8 mouse cellular contexts compared by ENCODE assay signal in the genomic region with DNA sequence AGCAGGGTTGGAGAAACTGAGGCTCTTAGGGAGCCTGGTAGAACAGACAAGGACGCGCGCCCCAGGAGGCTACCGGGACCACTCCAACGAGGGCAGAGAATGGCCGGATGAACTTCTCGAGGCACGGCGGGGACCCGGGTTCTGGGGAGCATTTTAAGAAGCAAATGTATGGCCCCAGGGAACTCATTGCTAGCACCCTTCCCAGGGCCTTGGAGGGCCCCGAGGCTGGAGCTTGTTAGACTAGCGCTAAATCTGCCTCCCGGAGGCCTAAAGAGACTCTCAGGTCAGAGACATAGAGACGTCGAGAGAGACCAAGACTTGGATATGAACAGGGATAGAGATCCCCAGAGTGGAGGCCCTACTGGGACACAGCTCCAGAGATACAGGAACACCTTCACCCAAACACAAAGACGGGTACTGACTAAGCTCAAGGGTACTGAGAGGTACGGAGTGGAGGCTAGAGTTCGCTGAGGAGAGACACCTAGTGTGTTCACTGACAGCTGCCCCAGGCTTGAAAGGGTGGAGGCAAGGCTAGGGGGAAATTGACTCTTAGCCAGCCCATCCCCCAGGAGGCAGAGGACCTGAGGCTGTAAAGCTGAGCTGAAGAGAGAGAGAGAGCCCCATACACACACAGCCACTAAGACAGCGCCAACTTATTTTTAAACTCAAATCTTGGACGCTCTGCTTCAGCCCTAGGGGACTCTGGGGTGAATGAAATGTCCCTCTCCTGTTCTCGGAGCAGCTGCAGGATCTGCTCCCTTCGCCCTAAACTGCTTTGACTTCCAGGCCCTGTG. TPM values are rescaled to one million over a fixed set of nuclear protein-coding genes. Genes with fewer than 3 reads are reported as not detected.
DNase-seq lines count a peak whose midpoint lies in the region; ATAC-seq and TF ChIP-seq lines count a peak whose summit lies in the region.

No protein-coding gene starts in this region.

- H3K4me2 ChIP-seq in forebrain, postnatal 0 days (ENCODE audit: low read depth): peak overlapping the region; percentile 95
- H3K4me2 ChIP-seq in hindbrain, postnatal 0 days (ENCODE audit: low read depth, low read length): peak overlapping the region; percentile 97

- WGBS in kidney, adult 2 months: 25% methylated on average over 22 of the region's 22 CpGs
- WGBS in forebrain, postnatal 0 days: 5% methylated on average over 22 of the region's 22 CpGs
- 4% methylated on average over 22 of the region's 22 CpGs for WGBS in hindbrain, postnatal 0 days
- WGBS in midbrain, embryonic 10.5 days: 2% methylated on average over 22 of the region's 22 CpGs

- intact Hi-C loops in left cerebral cortex, postnatal 25 days (cut with DNase I): no loop called here

- no peaks in the 10 kb centered on the region for H3K9me3 ChIP-seq in forebrain, postnatal 0 days (ENCODE audit: low read length)
- no peaks in the 10 kb centered on the region for H3K9me3 ChIP-seq in hindbrain, postnatal 0 days (ENCODE audit: low read length)
- no peaks in the 10 kb centered on the region for H3K9me3 ChIP-seq in midbrain, embryonic 10.5 days (replicated peaks)

- no peak overlapping the region for H3K27ac ChIP-seq in kidney, adult 2 months (ENCODE audit: insufficient read depth, low read depth, low read length)
- no peak overlapping the region for H3K27ac ChIP-seq in forebrain, postnatal 0 days (ENCODE audit: low read depth, low read length)
- H3K27ac ChIP-seq in hindbrain, postnatal 0 days: peak overlapping the region; percentile 54; the same call in 1 of the 2 replicates
- H3K27ac ChIP-seq in midbrain, embryonic 10.5 days (replicated peaks): peak overlapping the region; percentile 86

- no peak for DNase-seq in kidney, adult 2 months
- no peak for DNase-seq in kidney, postnatal 14 days
- peak; percentile 41 for DNase-seq in Muller cell, postnatal 12 days (ENCODE audit: inconsistent ontology term)
- DNase-seq in forebrain, postnatal 0 days: peak; percentile 14
- DNase-seq in hindbrain, postnatal 0 days (ENCODE audit: low spot score): peak; percentile 60
- DNase-seq in midbrain, embryonic 10.5 days (ENCODE audit: low spot score): peak; percentile 39
- DNase-seq in thymus, postnatal 36 days: peak; percentile 46 to 56
- DNase-seq in left cerebral cortex, postnatal 25 days (ENCODE audit: low spot score in 2 of 2): no peak

- H3K4me1 ChIP-seq in kidney, adult 2 months (ENCODE audit: control insufficient read depth, insufficient read depth, low read length): peaks cover 15% of the 10 kb centered on the region; the same call in 1 of the 2 replicates
- H3K4me1 ChIP-seq in forebrain, postnatal 0 days (ENCODE audit: insufficient read depth): no peaks in the 10 kb centered on the region
- 0 out of 2 replicates have a peak, but pooled peaks cover 3% of the 10 kb centered on the region for H3K4me1 ChIP-seq in hindbrain, postnatal 0 days (ENCODE audit: insufficient read depth, low read length)
- H3K4me1 ChIP-seq in midbrain, embryonic 10.5 days: peaks cover 66% of the 10 kb centered on the region

- H3K4me3 ChIP-seq in kidney, adult 2 months (ENCODE audit: insufficient read depth, low read depth, low read length): peak overlapping the region; percentile 72
- H3K4me3 ChIP-seq in forebrain, postnatal 0 days (ENCODE audit: low read depth, low read length): peak overlapping the region; percentile 55
- peak overlapping the region; percentile 65 for H3K4me3 ChIP-seq in hindbrain, postnatal 0 days (ENCODE audit: low read length)
- H3K4me3 ChIP-seq in midbrain, embryonic 10.5 days: peak overlapping the region; percentile 70

- no peak for TF ChIP-seq CTCF in kidney, adult 2 months (conservative IDR thresholded peaks at IDR 0.05; ENCODE audit: insufficient read depth, insufficient read length, low read depth, low read length)
- no peak for TF ChIP-seq CTCF in forebrain, postnatal 0 days (IDR thresholded peaks at IDR 0.05; ENCODE audit: low read depth)
- no peak for TF ChIP-seq CTCF in hindbrain, postnatal 0 days (IDR thresholded peaks at IDR 0.05; ENCODE audit: low read depth)

- H3K27me3 ChIP-seq in kidney, adult 2 months (replicated peaks; ENCODE audit: control insufficient read depth, insufficient read depth, low read length): no peaks in the 10 kb centered on the region
- no peaks in the 10 kb centered on the region; the same call in 1 of the 2 replicates for H3K27me3 ChIP-seq in forebrain, postnatal 0 days (ENCODE audit: insufficient read depth, low read length)
- no peaks in the 10 kb centered on the region for H3K27me3 ChIP-seq in hindbrain, postnatal 0 days (ENCODE audit: insufficient read depth, low read length)
- peaks cover 41% of the 10 kb centered on the region for H3K27me3 ChIP-seq in midbrain, embryonic 10.5 days (ENCODE audit: low read depth, poor library complexity, severe bottlenecking)

- no peaks in the 10 kb centered on the region for H3K36me3 ChIP-seq in kidney, adult 2 months (ENCODE audit: control insufficient read depth, insufficient read depth, low read length)
- H3K36me3 ChIP-seq in forebrain, postnatal 0 days (ENCODE audit: insufficient read depth): no peaks in the 10 kb centered on the region
- H3K36me3 ChIP-seq in hindbrain, postnatal 0 days (ENCODE audit: insufficient read depth, low read length): no peaks in the 10 kb centered on the region
- peaks cover 8% of the 10 kb centered on the region for H3K36me3 ChIP-seq in midbrain, embryonic 10.5 days

- peak; percentile 38 for ATAC-seq in forebrain, postnatal 0 days
- ATAC-seq in hindbrain, postnatal 0 days: peak; percentile 27; the same call in 1 of the 2 replicates

- H3K9ac ChIP-seq in forebrain, postnatal 0 days: peak overlapping the region; percentile 51
- H3K9ac ChIP-seq in hindbrain, postnatal 0 days (replicated peaks; ENCODE audit: low read length): peak overlapping the region; percentile 54

- TF ChIP-seq POLR2A in kidney, adult 2 months (IDR thresholded peaks at IDR 0.05; ENCODE audit: low read depth, low read length): no peak

RNA-seq across cellular contexts. Expression of gene Fhl3, which starts 0.7 kb away (rescaled TPM):
- 8.5 and 10.8 TPM in 2 replicates for polyA plus RNA-seq in kidney, adult 2 months (2012; rRNA removed)
- total RNA-seq in forebrain, postnatal 0 days (2014; rRNA removed): 2.5 and 3.0 TPM in 2 replicates
- polyA plus RNA-seq in forebrain, postnatal 0 days (2015; fragmentation: Nextera tagmentation; extraction: Ambion mirVana): 1.4 and 2.0 TPM in 2 replicates
- total RNA-seq in hindbrain, postnatal 0 days (2014; rRNA removed): 7.1 and 7.3 TPM in 2 replicates
- 2.5 and 3.1 TPM in 2 replicates for polyA plus RNA-seq in hindbrain, postnatal 0 days (2015; fragmentation: Nextera tagmentation; extraction: Ambion mirVana)
- polyA plus RNA-seq in midbrain, embryonic 10.5 days (2016; fragmentation: Nextera tagmentation; extraction: Ambion mirVana): 4.6 and 5.8 TPM in 2 replicates
- 1 to 10 TPM; 1.5 to 1.8 TPM for total RNA-seq in left cerebral cortex, postnatal 25 days (2021)

RNA-seq across cellular contexts. Expression of gene Utp11, which starts 7.8 kb away (rescaled TPM):
- 6.4 and 7.9 TPM in 2 replicates for polyA plus RNA-seq in kidney, adult 2 months (2012; rRNA removed)
- total RNA-seq in forebrain, postnatal 0 days (2014; rRNA removed): 14.2 and 16.2 TPM in 2 replicates
- 30.9 and 33.0 TPM in 2 replicates for polyA plus RNA-seq in forebrain, postnatal 0 days (2015; fragmentation: Nextera tagmentation; extraction: Ambion mirVana)
- total RNA-seq in hindbrain, postnatal 0 days (2014; rRNA removed): 4.0 and 9.0 TPM in 2 replicates
- 31.2 and 39.0 TPM in 2 replicates for polyA plus RNA-seq in hindbrain, postnatal 0 days (2015; fragmentation: Nextera tagmentation; extraction: Ambion mirVana)
- polyA plus RNA-seq in midbrain, embryonic 10.5 days (2016; fragmentation: Nextera tagmentation; extraction: Ambion mirVana): 63.6 and 68.0 TPM in 2 replicates
- 10 to 100 TPM; 13.8 to 17.9 TPM for total RNA-seq in left cerebral cortex, postnatal 25 days (2021)

RNA-seq across cellular contexts. Expression of gene Sf3a3, which starts 13.3 kb away (rescaled TPM):
- polyA plus RNA-seq in kidney, adult 2 months (2012; rRNA removed): 11.1 and 14.5 TPM in 2 replicates
- total RNA-seq in forebrain, postnatal 0 days (2014; rRNA removed): 46.3 and 54.4 TPM in 2 replicates
- polyA plus RNA-seq in forebrain, postnatal 0 days (2015; fragmentation: Nextera tagmentation; extraction: Ambion mirVana): 68.3 and 84.1 TPM in 2 replicates
- 18.7 and 33.0 TPM in 2 replicates for total RNA-seq in hindbrain, postnatal 0 days (2014; rRNA removed)
- polyA plus RNA-seq in hindbrain, postnatal 0 days (2015; fragmentation: Nextera tagmentation; extraction: Ambion mirVana): 79.7 and 87.9 TPM in 2 replicates
- polyA plus RNA-seq in midbrain, embryonic 10.5 days (2016; fragmentation: Nextera tagmentation; extraction: Ambion mirVana): 247 and 256 TPM in 2 replicates
- 10 to 100 TPM; 31.6 to 33.7 TPM for total RNA-seq in left cerebral cortex, postnatal 25 days (2021)

RNA-seq across cellular contexts. Expression of gene Inpp5b, which starts 40.4 kb away (rescaled TPM):
- 61.0 and 64.2 TPM in 2 replicates for polyA plus RNA-seq in kidney, adult 2 months (2012; rRNA removed)
- total RNA-seq in forebrain, postnatal 0 days (2014; rRNA removed): 17.9 and 21.7 TPM in 2 replicates
- 8.0 and 11.2 TPM in 2 replicates for polyA plus RNA-seq in forebrain, postnatal 0 days (2015; fragmentation: Nextera tagmentation; extraction: Ambion mirVana)
- 15.9 and 16.0 TPM in 2 replicates for total RNA-seq in hindbrain, postnatal 0 days (2014; rRNA removed)
- polyA plus RNA-seq in hindbrain, postnatal 0 days (2015; fragmentation: Nextera tagmentation; extraction: Ambion mirVana): 14.9 and 15.4 TPM in 2 replicates
- polyA plus RNA-seq in midbrain, embryonic 10.5 days (2016; fragmentation: Nextera tagmentation; extraction: Ambion mirVana): 25.7 and 26.1 TPM in 2 replicates
- total RNA-seq in left cerebral cortex, postnatal 25 days (2021): 10 to 100 TPM; 35.3 to 36.4 TPM

RNA-seq across cellular contexts. Expression of gene Pou3f1, which starts 44.6 kb away (rescaled TPM):
- 0.02 and 0.04 TPM in 2 replicates for polyA plus RNA-seq in kidney, adult 2 months (2012; rRNA removed)
- total RNA-seq in forebrain, postnatal 0 days (2014; rRNA removed): 19.7 and 30.5 TPM in 2 replicates
- 20.2 and 31.1 TPM in 2 replicates for polyA plus RNA-seq in forebrain, postnatal 0 days (2015; fragmentation: Nextera tagmentation; extraction: Ambion mirVana)
- total RNA-seq in hindbrain, postnatal 0 days (2014; rRNA removed): 4.8 and 7.0 TPM in 2 replicates
- 4.1 and 6.3 TPM in 2 replicates for polyA plus RNA-seq in hindbrain, postnatal 0 days (2015; fragmentation: Nextera tagmentation; extraction: Ambion mirVana)
- polyA plus RNA-seq in midbrain, embryonic 10.5 days (2016; fragmentation: Nextera tagmentation; extraction: Ambion mirVana): 13.8 and 18.2 TPM in 2 replicates
- total RNA-seq in left cerebral cortex, postnatal 25 days (2021): 10 to 100 TPM; 18.2 to 18.3 TPM

Comparison
In these comparisons a context has a peak if more than half of its experiments do, and no peak if none do; other contexts are left out.
1. DNase-seq: peak in Muller cell, postnatal 12 days (single experiment), forebrain, postnatal 0 days (single experiment), hindbrain, postnatal 0 days (single experiment), midbrain, embryonic 10.5 days (single experiment) and thymus, postnatal 36 days (2 of 2); none in kidney, adult 2 months (single experiment), kidney, postnatal 14 days (single experiment) and left cerebral cortex, postnatal 25 days (0 of 2).
2. H3K27ac ChIP-seq: peak in hindbrain, postnatal 0 days (single experiment) and midbrain, embryonic 10.5 days (single experiment); none in kidney, adult 2 months (single experiment) and forebrain, postnatal 0 days (single experiment).
3. Peak in every context shown above with its lines, with median percentiles within 50 percentile points of each other: H3K4me3 ChIP-seq.